Mouse (Mus musculus): Measurements from ENCODE around the gene Ppp1r3f. TPM values are rescaled to one million over a fixed set of nuclear protein-coding genes. Genes with fewer than 3 reads are reported as not detected.

Gene Ppp1r3f
- 1.0 and 1.5 TPM in 2 replicates for polyA plus RNA-seq (2012)

GRCm38 (mm10) chrX:7574087-7574884 is at the start of gene Ppp1r3f:
TSS of gene Ppp1r3f (minus strand) at chrX:7574283.

GRCm38 (mm10) chrX:7606783-7607182 is 32.7 kb upstream of the Ppp1r3f start, which contains the start of gene Cacna1f:
TSS of gene Cacna1f (plus strand) at chrX:7607083.

DNA sequence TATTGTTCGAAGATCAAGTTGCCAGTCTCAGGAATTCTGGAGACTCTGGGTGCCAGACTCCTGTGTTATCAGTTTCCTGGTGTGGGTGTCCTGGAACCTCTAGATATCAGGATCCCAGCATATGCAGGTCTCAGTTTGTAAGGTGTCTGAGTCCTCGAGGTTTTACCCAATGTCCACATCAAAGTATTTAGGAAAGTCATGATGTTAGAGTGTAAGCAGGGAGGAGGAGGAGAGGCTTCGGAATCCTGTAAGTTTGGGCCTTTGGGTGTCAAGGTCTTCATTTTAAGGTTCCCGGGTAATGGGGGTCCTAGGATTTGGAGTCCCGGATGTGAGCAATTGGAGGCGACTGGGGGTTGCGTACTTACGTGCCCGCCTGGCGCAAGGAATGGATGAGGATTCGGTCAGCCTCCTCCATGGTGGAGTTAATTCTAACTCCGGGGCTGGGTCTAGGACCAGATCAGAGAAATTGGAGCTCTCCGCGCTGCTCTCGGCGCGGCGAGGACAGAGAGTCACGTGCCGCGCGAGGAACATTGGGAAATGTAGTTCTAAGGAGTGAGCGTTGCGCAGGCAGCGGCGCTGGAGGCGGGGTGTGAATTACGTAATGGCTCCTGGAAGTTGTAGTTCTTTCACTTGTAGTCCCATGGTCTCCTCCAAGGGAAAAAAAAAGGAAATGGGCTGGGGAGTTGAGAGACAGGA is 30.9 kb upstream of the Ppp1r3f start, which contains the start of gene Ccdc22:
Gene Ccdc22 (minus strand): TSS at position 639 of the 696 bp plus-strand sequence.

GRCm38 (mm10) chrX:7573176-7574086 is 652 bp downstream of the Ppp1r3f start, which contains the start of gene Foxp3:
TSS of gene Foxp3 (plus strand) at chrX:7573644.

Other genes starting within 250 kb of the Ppp1r3f start
- 0.59 and 1.3 TPM in 2 replicates for gene Usp27x, start 198.5 kb downstream of the Ppp1r3f start, polyA plus RNA-seq (2012)
- 0.33 TPM in 1 of 2 replicates, not detected in the other for gene Foxp3, start 639 bp downstream of the Ppp1r3f start, polyA plus RNA-seq (2012)
- gene Ccdc22, start 31.2 kb upstream of the Ppp1r3f start, polyA plus RNA-seq (2012): 54.9 and 59.4 TPM in 2 replicates
- 0.15 and 0.20 TPM in 2 replicates for gene Cacna1f, start 32.8 kb upstream of the Ppp1r3f start, polyA plus RNA-seq (2012)
- gene Syp, start 64.2 kb upstream of the Ppp1r3f start, polyA plus RNA-seq (2012): 0.37 and 0.49 TPM in 2 replicates
- gene Prickle3, start 83.0 kb upstream of the Ppp1r3f start, polyA plus RNA-seq (2012): 21.9 and 25.7 TPM in 2 replicates
- 78.6 and 85.3 TPM in 2 replicates for gene Plp2, start 97.1 kb upstream of the Ppp1r3f start, polyA plus RNA-seq (2012)
- 0.02 and 0.16 TPM in 2 replicates for gene Magix, start 107.0 kb upstream of the Ppp1r3f start, polyA plus RNA-seq (2012)
- 7.6 and 9.3 TPM in 2 replicates for gene Gpkow, start 122.8 kb upstream of the Ppp1r3f start, polyA plus RNA-seq (2012)
- gene Wdr45, start 140.1 kb upstream of the Ppp1r3f start, polyA plus RNA-seq (2012): 29.1 and 38.9 TPM in 2 replicates
- 5.4 and 5.5 TPM in 2 replicates for gene Gm45208, start 148.0 kb upstream of the Ppp1r3f start, polyA plus RNA-seq (2012)
- 13.0 and 14.3 TPM in 2 replicates for gene Praf2, start 154.2 kb upstream of the Ppp1r3f start, polyA plus RNA-seq (2012)
- 9.2 and 12.0 TPM in 2 replicates for gene Ccdc120, start 176.6 kb upstream of the Ppp1r3f start, polyA plus RNA-seq (2012)
- 35.0 and 39.3 TPM in 2 replicates for gene Tfe3, start 188.3 kb upstream of the Ppp1r3f start, polyA plus RNA-seq (2012)
- 30.7 and 49.9 TPM in 2 replicates for gene Gripap1, start 215.5 kb upstream of the Ppp1r3f start, polyA plus RNA-seq (2012)
- 0.55 and 0.57 TPM in 2 replicates for gene Kcnd1, start 248.0 kb upstream of the Ppp1r3f start, polyA plus RNA-seq (2012)

All from megakaryocyte-erythroid progenitor cell, adult 5 weeks (primary cell).